Mouse (Mus musculus) stomach, postnatal 0 days (tissue): ENCODE results near the gene Sik1.

Experiments
- CTCF ChIP-seq: IDR thresholded peaks from 2 replicates; pipeline ENCODE4 v1.5.1; 2016; ENCODE audit warnings: antibody characterized with exemption, low read depth, mild to moderate bottlenecking, moderate library complexity
- EP300 ChIP-seq: optimal IDR thresholded peaks from 2 replicates; pipeline ENCODE3; 2016; ENCODE audit warnings: antibody characterized with exemption

DNA sequence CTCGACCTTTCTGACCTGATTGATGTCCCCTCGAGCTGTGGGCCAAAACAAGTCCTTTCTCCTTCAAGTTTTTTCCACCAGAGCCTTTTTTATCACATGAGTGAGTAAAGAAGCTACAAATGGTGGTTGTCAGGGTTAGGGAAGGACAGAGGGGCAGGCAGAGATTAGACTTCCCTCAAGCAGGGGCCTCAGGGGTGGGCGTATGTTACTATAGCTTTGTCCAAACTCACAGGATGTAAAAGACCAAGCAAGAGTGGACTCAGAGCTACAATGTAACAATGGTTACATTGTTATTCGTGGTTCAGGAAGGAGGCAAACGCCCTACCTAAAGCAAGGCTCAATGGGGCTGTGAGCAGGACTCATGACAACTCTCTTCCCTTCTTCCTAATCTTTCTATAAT, 43.3 kb upstream of the Sik1 start:
- TF ChIP-seq CTCF (no peak), EP300 (no peak)
